Mouse (Mus musculus) forebrain, embryonic 12.5 days (tissue): ENCODE measurements around the gene Xlr4a. TPM values are rescaled to one million over a fixed set of nuclear protein-coding genes. Genes with fewer than 3 reads are reported as not detected.

Source experiments
- ATAC-seq: fragments of 200-750 bp; cut with Nextera tagmentation; 2 replicates; pipeline ENCODE4 v1.8.0; 2017; ENCODE audit warnings: moderate TSS enrichment; ENCODE audit not compliant: low FRiP score
- H3K27ac ChIP-seq: fragments of 300-500 bp; sonication (generic); 2 replicates; pipeline ENCODE4 v1.5.1; 2016; ENCODE audit warnings: mild to moderate bottlenecking
- H3K27me3 ChIP-seq: fragments of 300-500 bp; sonication (generic); 2 replicates; pipeline ENCODE4 v1.6.1; 2016; ENCODE audit warnings: mild to moderate bottlenecking
- H3K36me3 ChIP-seq: fragments of 300-500 bp; sonication (generic); replicated peaks from 2 replicates; pipeline ENCODE4 v1.6.1; 2016; ENCODE audit warnings: mild to moderate bottlenecking
- H3K4me1 ChIP-seq: fragments of 300-500 bp; sonication (generic); 2 replicates; pipeline ENCODE4 v1.6.1; 2016
- H3K4me2 ChIP-seq: fragments of 300-500 bp; sonication (generic); 2 replicates; pipeline ENCODE4 v1.6.1; 2016; ENCODE audit warnings: mild to moderate bottlenecking, moderate library complexity
- H3K4me3 ChIP-seq: fragments of 300-500 bp; sonication (generic); replicated peaks from 2 replicates; pipeline ENCODE4 v1.5.1; 2016; ENCODE audit warnings: mild to moderate bottlenecking
- H3K9ac ChIP-seq: fragments of 300-500 bp; sonication (generic); 2 replicates; pipeline ENCODE4 v1.6.1; 2016; ENCODE audit warnings: mild to moderate bottlenecking
- H3K9me3 ChIP-seq: fragments of 300-500 bp; sonication (generic); 2 replicates; pipeline ENCODE4 v1.6.1; 2016
- WGBS: fragments of 180-500 bp; shearing (Covaris S2); methylation state at CpG from one replicate; pipeline ENCODE4 v1.1.7; 2016; 5-methylcytosine and 5-hydroxymethylcytosine counted together
- polyA plus RNA-seq: library from polyadenylated mRNA; unstranded; fragments of >200 nt; fragmentation: Nextera tagmentation; extraction: Ambion mirVana; gene quantifications from 2 replicates; pipeline ENCODE4 v1.2.1, GENCODE M21; 2016

Xlr4a gene
- polyA plus RNA-seq, 1 experiment from 2014 or later, result 0.72 TPM

- WGBS, result 81% methylated on average over 8 of the region's 8 CpGs
- H3K27me3 ChIP-seq, result no peaks in the 10 kb centered on the region
- H3K9ac ChIP-seq, result no peak overlapping the region
- H3K4me3 ChIP-seq, result no peak overlapping the region
- no peaks in the 10 kb centered on the region for H3K4me1 ChIP-seq
- no peaks in the 10 kb centered on the region for H3K9me3 ChIP-seq
- H3K27ac ChIP-seq, result no peak overlapping the region
- H3K36me3 ChIP-seq, result no peaks in the 10 kb centered on the region
- H3K4me2 ChIP-seq, result no peak overlapping the region
- ATAC-seq, result no peak
Measured at GRCm38 (mm10) chrX:73038831-73039230, 43.4 kb downstream of the Xlr4a start.

GRCm38 (mm10) chrX:73037003-73037402 is 45.3 kb downstream of the Xlr4a start, which contains the start of gene Pnma5:
Gene Pnma5 (minus strand): TSS chrX:73037103.
- no peak within 1 kb of the TSS for H3K27ac ChIP-seq
- WGBS, result 70% methylated on average over 1 of the region's 1 CpGs
- H3K4me3 ChIP-seq, result no peak within 1 kb of the TSS

More at GRCm38 (mm10) chrX:73037003-73037402, 45.3 kb downstream of the Xlr4a start, which contains the start of gene Pnma5:
- ATAC-seq, result no peak
- Histone ChIP-seq H3K4me1 (no peaks in the 10 kb centered on the region), H3K4me2 (no peak within 1 kb of the TSS), H3K9me3 (no peaks in the 10 kb centered on the region), H3K27me3 (no peaks in the 10 kb centered on the region), H3K9ac (no peak within 1 kb of the TSS), H3K36me3 (no peaks in the 10 kb centered on the region)

Other genes with a start within 250 kb of the Xlr4a start
- gene Cetn2, start 164.1 kb downstream of the Xlr4a start, polyA plus RNA-seq, result 103 and 107 TPM in 2 replicates
- gene Nsdhl, start 163.9 kb downstream of the Xlr4a start, polyA plus RNA-seq, result 35.2 and 36.8 TPM in 2 replicates
- gene Zfp185, start 95.1 kb downstream of the Xlr4a start, polyA plus RNA-seq, result 2.4 and 3.3 TPM in 2 replicates
- not detected in 2 replicates for gene Pnma5, start 45.4 kb downstream of the Xlr4a start, polyA plus RNA-seq
- gene Pnma3, start 17.7 kb downstream of the Xlr4a start, polyA plus RNA-seq, result 0.99 and 1.0 TPM in 2 replicates
- 2.7 and 3.3 TPM in 2 replicates for gene Xlr3a, start 14.6 kb upstream of the Xlr4a start, polyA plus RNA-seq
- 0.31 TPM in 1 of 2 replicates, not detected in the other for gene Gm14685, start 34.6 kb upstream of the Xlr4a start, polyA plus RNA-seq
- not detected in 2 replicates for gene Xlr5b, start 66.3 kb upstream of the Xlr4a start, polyA plus RNA-seq
- gene DXBay18, start 67.0 kb upstream of the Xlr4a start, polyA plus RNA-seq, result 0.45 TPM in 1 of 2 replicates, not detected in the other
- not detected in 2 replicates for gene Spin2d, start 94.5 kb upstream of the Xlr4a start, polyA plus RNA-seq
- gene Xlr3b, start 109.7 kb upstream of the Xlr4a start, polyA plus RNA-seq, result 13.6 and 14.0 TPM in 2 replicates
- 0.28 and 0.93 TPM in 2 replicates for gene Xlr4b, start 131.9 kb upstream of the Xlr4a start, polyA plus RNA-seq
- gene F8a, start 145.8 kb upstream of the Xlr4a start, polyA plus RNA-seq, result 20.5 and 22.5 TPM in 2 replicates
- 0.20 TPM in 1 of 2 replicates, not detected in the other for gene Xlr4c, start 160.7 kb upstream of the Xlr4a start, polyA plus RNA-seq
- 0.23 TPM in 1 of 2 replicates, not detected in the other for gene Xlr3c, start 182.9 kb upstream of the Xlr4a start, polyA plus RNA-seq
- not detected in 2 replicates for gene Xlr5a, start 210.5 kb upstream of the Xlr4a start, polyA plus RNA-seq
- not detected in 2 replicates for gene Xlr5c, start 210.5 kb upstream of the Xlr4a start, polyA plus RNA-seq